Mouse (Mus musculus): ENCODE measurements around the gene Sorbs1.

The Sorbs1 gene

DNA sequence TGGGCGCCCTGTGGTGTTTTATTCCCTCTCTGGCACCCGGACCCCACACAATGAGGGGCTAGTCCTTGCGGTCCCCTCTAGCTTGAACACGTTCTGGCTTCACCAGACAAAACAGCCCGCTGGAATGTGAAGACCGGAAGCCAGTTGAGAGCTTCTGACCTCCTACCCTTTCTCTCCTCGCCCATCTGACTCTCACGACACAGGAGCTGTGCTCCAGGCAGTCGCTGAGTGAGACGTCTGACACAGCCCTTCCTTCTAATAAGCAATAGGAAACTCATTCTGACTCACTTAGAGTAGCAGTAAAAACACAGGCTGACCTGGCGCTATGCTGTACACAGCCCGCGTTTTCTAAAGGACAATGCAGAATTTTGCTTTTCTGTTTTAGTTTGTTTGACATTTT, 259.8 kb downstream of the Sorbs1 start:
- no peak for DNase-seq

DNA sequence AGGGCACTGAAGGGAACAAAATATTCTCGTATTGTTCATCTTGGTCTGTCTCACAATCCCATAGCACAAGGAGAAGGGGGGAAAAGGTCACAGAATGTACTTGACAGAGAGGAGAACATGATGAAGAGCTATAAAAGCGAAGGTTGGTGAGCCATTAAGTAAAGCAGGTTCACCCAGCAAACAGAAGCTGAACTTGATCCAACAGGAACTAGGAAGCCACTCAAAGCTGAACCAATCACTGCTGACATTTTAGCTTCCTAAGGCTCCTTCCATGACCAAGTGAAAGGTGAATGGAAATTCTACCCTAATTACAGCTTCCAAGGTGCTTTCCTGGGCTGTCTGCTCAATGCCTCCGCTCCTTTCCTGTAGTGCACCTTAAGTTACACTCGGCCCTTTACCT, 262.5 kb downstream of the Sorbs1 start:
- no peak for DNase-seq

DNA sequence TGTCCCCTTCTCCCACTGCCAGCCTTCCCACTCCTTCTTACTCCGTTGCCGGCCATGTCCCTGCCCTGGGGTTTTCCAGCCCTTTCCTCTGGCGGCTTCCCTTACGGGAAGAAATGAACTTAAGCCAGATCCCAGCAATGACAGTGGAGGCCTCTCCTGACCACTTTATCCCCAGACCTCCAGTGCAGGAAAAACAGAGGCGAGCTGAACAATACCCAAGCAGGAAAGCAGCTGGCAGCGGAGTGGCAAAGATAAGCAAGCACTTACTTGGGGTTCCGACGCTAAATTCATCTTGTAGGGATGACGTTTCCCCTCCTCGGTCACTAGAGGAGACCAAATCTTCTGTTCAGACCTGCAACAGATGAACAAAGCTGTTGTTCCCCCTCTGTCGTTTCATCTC, 264.2 kb downstream of the Sorbs1 start:
- DNase-seq = no peak

DNA sequence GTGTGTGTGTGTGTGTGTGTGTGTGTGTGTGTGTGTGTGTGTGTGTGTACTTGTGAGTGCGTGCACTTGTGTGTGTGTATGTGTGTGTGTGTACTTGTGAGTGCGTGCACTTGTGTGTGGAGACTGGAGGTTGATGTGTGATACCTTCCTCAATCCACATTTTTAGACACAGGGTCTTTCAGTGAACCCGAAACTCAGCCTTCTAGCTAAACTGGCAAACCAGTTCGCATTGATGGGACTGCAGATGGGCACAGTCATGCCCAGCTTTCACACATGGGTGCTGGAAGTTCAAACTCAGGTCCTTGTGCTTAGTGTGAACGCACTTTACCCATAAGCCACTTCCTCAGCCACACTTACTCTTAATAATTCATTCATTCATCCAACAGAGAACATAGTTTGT, 265.1 kb downstream of the Sorbs1 start:
- DNase-seq = no peak

DNA sequence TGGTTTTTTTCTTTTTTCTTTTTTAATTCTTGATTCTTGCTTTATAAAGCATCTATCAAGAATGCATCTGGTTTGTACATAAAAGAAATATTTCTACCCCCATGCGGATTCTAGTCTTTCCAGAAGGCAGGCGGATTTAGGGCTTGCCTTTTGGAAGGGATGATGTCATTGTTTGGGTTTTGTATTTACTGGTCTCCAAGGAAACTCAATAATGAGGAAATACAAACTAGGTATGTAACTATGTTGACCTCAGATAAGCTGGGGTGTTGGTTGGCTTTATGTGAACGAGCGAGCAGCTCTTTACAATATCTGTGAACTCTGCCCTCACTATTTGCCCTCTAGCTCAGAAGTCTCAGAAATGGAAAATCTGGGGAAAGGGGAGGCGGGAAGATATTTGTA, 266.3 kb downstream of the Sorbs1 start:
- no peak for DNase-seq

DNA sequence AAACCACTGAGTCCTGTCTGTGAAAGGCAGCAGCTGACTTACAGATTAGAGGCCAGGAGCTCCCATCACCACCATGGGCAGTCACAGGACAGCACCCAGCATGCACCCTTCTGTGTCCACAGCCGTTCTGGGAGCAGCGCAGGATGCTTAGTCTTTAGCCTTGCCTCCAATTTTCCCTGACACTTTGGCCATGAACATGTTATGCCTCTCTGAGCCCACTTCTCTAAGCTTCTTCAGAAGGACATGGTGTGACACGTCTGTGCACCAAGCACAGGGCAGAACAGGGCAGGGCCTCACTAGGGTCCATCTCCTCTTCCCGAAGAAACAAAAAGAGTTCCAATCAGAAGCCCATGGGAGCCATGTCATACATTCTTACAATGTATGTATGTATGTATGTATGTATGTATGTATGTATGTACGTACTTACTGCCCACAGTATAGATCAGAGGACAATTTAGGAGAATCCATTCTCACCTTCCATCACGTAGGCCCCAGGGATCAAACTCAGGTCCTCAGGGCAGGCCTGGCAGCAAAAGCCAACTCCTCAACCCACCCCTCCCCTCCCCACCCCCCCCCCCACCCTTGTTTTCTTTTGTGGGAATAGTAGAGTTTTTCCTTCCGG, 266.8 kb downstream of the Sorbs1 start:
- no peak for DNase-seq

Data from cerebellum, postnatal 14 days (tissue).